ENCODE assay signal across 18 mouse cellular contexts in genomic region chr6:107415766-107416165, GRCm38 (mm10).
DNase-seq lines count a peak whose midpoint lies in the region; ATAC-seq lines count a peak whose summit lies in the region.
"Had no signal": no experiment of that assay in that cellular context is flagged by ENCODE, and none has a peak within 500 bp of the region (broad histone marks: within the 10 kb centered on the region; RNA-seq: fewer than 3 reads in every experiment).

No protein-coding gene starts in this region.

- no peak overlapping the region for H3K9ac ChIP-seq in neural tube, embryonic 11.5 days (ENCODE audit: low read length)
- no peak overlapping the region for H3K9ac ChIP-seq in neural tube, embryonic 15.5 days (replicated peaks)
- H3K9ac ChIP-seq: embryonic facial prominence, embryonic 13.5 days; heart, embryonic 15.5 days had no signal

- no peak overlapping the region for H3K27ac ChIP-seq in neural tube, embryonic 11.5 days (ENCODE audit: low read depth, low read length)
- H3K27ac ChIP-seq in neural tube, embryonic 15.5 days (replicated peaks) = no peak overlapping the region
- H3K27ac ChIP-seq: embryonic facial prominence, embryonic 13.5 days; heart, embryonic 15.5 days; hindbrain, embryonic 10.5 days had no signal

- no peak overlapping the region for H3K4me3 ChIP-seq in neural tube, embryonic 11.5 days (ENCODE audit: low read depth, low read length)
- no peak overlapping the region for H3K4me3 ChIP-seq in neural tube, embryonic 15.5 days (replicated peaks)
- H3K4me3 ChIP-seq: embryonic facial prominence, embryonic 13.5 days; heart, embryonic 15.5 days; hindbrain, embryonic 10.5 days had no signal

- 80% methylated on average over 4 of the region's 4 CpGs for WGBS in neural tube, embryonic 11.5 days
- WGBS in neural tube, embryonic 15.5 days = 83% methylated on average over 4 of the region's 4 CpGs

- H3K4me2 ChIP-seq in neural tube, embryonic 11.5 days (ENCODE audit: low read depth) = no peak overlapping the region
- H3K4me2 ChIP-seq in neural tube, embryonic 15.5 days = no peak overlapping the region
- H3K4me2 ChIP-seq: embryonic facial prominence, embryonic 13.5 days; heart, embryonic 15.5 days; liver, embryonic 11.5 days had no signal

- no peaks in the 10 kb centered on the region for H3K4me1 ChIP-seq in neural tube, embryonic 11.5 days (ENCODE audit: control insufficient read depth, insufficient read depth, low read length)
- no peaks in the 10 kb centered on the region for H3K4me1 ChIP-seq in neural tube, embryonic 15.5 days
- H3K4me1 ChIP-seq: embryonic facial prominence, embryonic 13.5 days; heart, embryonic 15.5 days; hindbrain, embryonic 10.5 days had no signal

- no peak for ATAC-seq in neural tube, embryonic 11.5 days (ENCODE audit: insufficient read depth, low FRiP score, low TSS enrichment)
- ATAC-seq in neural tube, embryonic 15.5 days (ENCODE audit: low FRiP score) = no peak
- ATAC-seq: intestine, embryonic 16.5 days had no signal

- DNase-seq in embryo, embryonic 10 days (ENCODE audit: low spot score) = peak; percentile 60
- DNase-seq in embryo, embryonic 9.5 days (ENCODE audit: extremely low spot score) = no peak
- DNase-seq in neural tube, embryonic 11.5 days (ENCODE audit: low spot score) = peak; percentile 17
- peak; percentile 74 for DNase-seq in embryo, embryonic 10.5 days (ENCODE audit: low spot score)
- peak; percentile 12 for DNase-seq in retina, postnatal 1 day
- no peak for DNase-seq in right cerebral cortex, postnatal 10 days (ENCODE audit: low spot score in 2 of 2)
- no peak for DNase-seq in T-cell, adult 2 months (ENCODE audit: low spot score)
- DNase-seq: cerebellum, adult 9-11 months; kidney, postnatal 14 days; layer of hippocampus, adult 9-11 months; right cerebral cortex, postnatal 25 days; thymus, postnatal 4 days had no signal

- no peaks in the 10 kb centered on the region for H3K36me3 ChIP-seq in neural tube, embryonic 11.5 days (ENCODE audit: control insufficient read depth, insufficient read depth, low read length)
- no peaks in the 10 kb centered on the region for H3K36me3 ChIP-seq in neural tube, embryonic 15.5 days
- H3K36me3 ChIP-seq: embryonic facial prominence, embryonic 13.5 days; heart, embryonic 15.5 days; hindbrain, embryonic 10.5 days had no signal

- H3K27me3 ChIP-seq in neural tube, embryonic 11.5 days (ENCODE audit: control insufficient read depth, insufficient read depth, low read length) = no peaks in the 10 kb centered on the region
- no peaks in the 10 kb centered on the region for H3K27me3 ChIP-seq in neural tube, embryonic 15.5 days (replicated peaks)
- H3K27me3 ChIP-seq: embryonic facial prominence, embryonic 13.5 days; heart, embryonic 15.5 days had no signal

- H3K9me3 ChIP-seq in neural tube, embryonic 11.5 days (ENCODE audit: control insufficient read depth, low read length) = no peaks in the 10 kb centered on the region
- H3K9me3 ChIP-seq in neural tube, embryonic 15.5 days (replicated peaks) = no peaks in the 10 kb centered on the region
- H3K9me3 ChIP-seq: embryonic facial prominence, embryonic 13.5 days; heart, embryonic 15.5 days; hindbrain, embryonic 10.5 days had no signal

Comparison
In these comparisons a context has a peak if more than half of its experiments do, and no peak if none do; other contexts are left out.
1. DNase-seq: peak in embryo, embryonic 10 days (single experiment), neural tube, embryonic 11.5 days (single experiment), embryo, embryonic 10.5 days (single experiment) and retina, postnatal 1 day (single experiment); none in embryo, embryonic 9.5 days (single experiment), right cerebral cortex, postnatal 10 days (0 of 2) and T-cell, adult 2 months (single experiment).